Mouse (Mus musculus) embryonic facial prominence, embryonic 14.5 days (tissue): ENCODE results near the gene Cntnap5b. TPM values are rescaled to one million over a fixed set of nuclear protein-coding genes. Genes with fewer than 3 reads are reported as not detected.

ENCODE experiments used
- ATAC-seq: fragments of 200-750 bp; cut with Nextera tagmentation; 2 replicates; pipeline ENCODE4 v1.8.0; 2017; ENCODE audit warnings: low read depth, moderate number of reproducible peaks, moderate TSS enrichment
- DNase-seq: peaks from one replicate; pipeline ENCODE4 v3.0.0-alpha.2; 2015; ENCODE audit warnings: low spot score
- H3K27ac ChIP-seq: fragments of 300-500 bp; sonication (generic); replicated peaks from 2 replicates; pipeline ENCODE4 v1.5.1; 2014; ENCODE audit warnings: low read depth, mild to moderate bottlenecking, low read length, moderate library complexity
- H3K27me3 ChIP-seq: fragments of 300-500 bp; sonication (generic); replicated peaks from 2 replicates; pipeline ENCODE4 v1.6.1; 2014; ENCODE audit warnings: low read length; ENCODE audit not compliant: control insufficient read depth, insufficient read depth
- H3K36me3 ChIP-seq: fragments of 300-500 bp; sonication (generic); 2 replicates; pipeline ENCODE4 v1.6.1; 2014; ENCODE audit warnings: low read length, mixed read lengths; ENCODE audit not compliant: control insufficient read depth, insufficient read depth
- H3K4me1 ChIP-seq: fragments of 300-500 bp; sonication (generic); 2 replicates; pipeline ENCODE4 v1.6.1; 2014; ENCODE audit warnings: antibody characterized with exemption, low read length; ENCODE audit not compliant: control insufficient read depth, insufficient read depth
- H3K4me2 ChIP-seq: fragments of 300-500 bp; sonication (generic); 2 replicates; pipeline ENCODE4 v1.6.1; 2014; ENCODE audit warnings: low read depth, mild to moderate bottlenecking, low read length, moderate library complexity, mixed read lengths
- H3K4me3 ChIP-seq: fragments of 300-500 bp; sonication (generic); 2 replicates; pipeline ENCODE4 v1.5.1; 2014; ENCODE audit warnings: low read depth, mild to moderate bottlenecking, low read length
- H3K9ac ChIP-seq: fragments of 300-500 bp; sonication (generic); 2 replicates; pipeline ENCODE4 v1.6.1; 2014; ENCODE audit warnings: low read depth, mild to moderate bottlenecking, low read length, moderate library complexity, mixed read lengths
- H3K9me3 ChIP-seq: fragments of 300-500 bp; sonication (generic); 2 replicates; pipeline ENCODE4 v1.6.1; 2016; ENCODE audit warnings: low read length; ENCODE audit not compliant: control insufficient read depth
- WGBS: fragments of 180-500 bp; shearing (Covaris S2); extraction: QIAGEN DNeasy Blood & Tissue Kit; methylation state at CpG from one replicate; pipeline ENCODE4 v1.1.7; 2014; 5-methylcytosine and 5-hydroxymethylcytosine counted together
- polyA plus RNA-seq: library from polyadenylated mRNA; unstranded; fragments of >200 nt; fragmentation: Nextera tagmentation; extraction: Ambion mirVana; gene quantifications from 2 replicates; pipeline ENCODE4 v1.2.1, GENCODE M21; 2014

Gene Cntnap5b
- 0.18 and 0.26 TPM in 2 replicates for polyA plus RNA-seq

- Histone ChIP-seq H3K4me2 (peak within 1 kb of the TSS; percentile 40), H3K27ac (no peak within 1 kb of the TSS), H3K27me3 (no peaks in the 10 kb centered on the region), H3K9me3 (no peaks in the 10 kb centered on the region), H3K9ac (no peak within 1 kb of the TSS), H3K4me3 (0 out of 2 replicates have a peak within 1 kb of the TSS, but pooled peaks have one; percentile 11), H3K4me1 (no peaks in the 10 kb centered on the region), H3K36me3 (no peaks in the 10 kb centered on the region)
- WGBS: 27% methylated on average over 7 of the region's 7 CpGs
- DNase-seq: no peak
- no peak for ATAC-seq
Observed at GRCm38 (mm10) chr1:99772614-99773013, at the start of gene Cntnap5b. TSS of gene Cntnap5b (plus strand) at chr1:99772765.

DNA sequence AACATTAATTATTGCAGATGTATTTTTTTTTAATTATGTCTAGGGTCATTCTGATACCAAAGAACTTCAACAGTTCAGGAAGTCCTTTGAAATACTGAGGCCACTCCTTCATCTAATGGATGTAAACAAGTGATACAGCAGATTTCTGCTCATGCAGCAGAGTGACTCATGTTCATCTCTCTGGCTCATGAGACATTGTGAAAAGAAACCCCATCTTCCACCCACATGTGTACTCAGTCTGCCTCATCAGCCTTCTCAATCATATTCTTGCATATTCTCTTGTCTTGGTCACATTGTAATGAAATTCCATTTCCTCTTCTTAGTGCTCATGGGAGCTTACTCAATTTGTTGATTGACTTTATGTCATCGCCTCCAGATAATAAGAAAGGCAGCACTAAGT, 12.6 kb upstream of the Cntnap5b start:
- Histone ChIP-seq H3K4me2 (no peak overlapping the region), H3K9ac (no peak overlapping the region), H3K4me1 (no peaks in the 10 kb centered on the region), H3K27ac (no peak overlapping the region), H3K27me3 (no peaks in the 10 kb centered on the region), H3K36me3 (no peaks in the 10 kb centered on the region), H3K4me3 (no peak overlapping the region), H3K9me3 (no peaks in the 10 kb centered on the region)
- ATAC-seq: no peak
- no peak for DNase-seq
- WGBS: 85% methylated on average over 1 of the region's 1 CpGs

DNA sequence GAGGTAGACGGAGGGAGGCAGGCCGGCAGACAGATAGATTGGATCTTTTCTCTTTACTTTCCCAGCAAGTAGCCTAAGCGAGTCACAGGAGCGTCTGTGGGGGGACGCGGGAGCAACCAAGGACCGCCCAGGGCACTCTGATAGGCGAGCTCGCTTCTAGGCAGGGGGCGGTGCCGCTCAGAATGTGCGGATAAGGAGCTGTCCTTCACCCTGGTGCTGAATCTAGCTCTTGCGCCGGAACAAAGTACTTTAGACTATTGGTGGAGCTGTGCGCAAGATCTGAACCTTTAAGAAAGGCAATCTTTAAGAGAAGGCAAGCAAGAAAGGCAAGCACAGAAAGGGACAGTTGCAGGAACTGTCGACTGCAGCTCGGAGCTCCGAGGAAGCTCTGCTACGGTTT, 382 bp upstream of the Cntnap5b start:
- ATAC-seq: peak; percentile 92

DNA sequence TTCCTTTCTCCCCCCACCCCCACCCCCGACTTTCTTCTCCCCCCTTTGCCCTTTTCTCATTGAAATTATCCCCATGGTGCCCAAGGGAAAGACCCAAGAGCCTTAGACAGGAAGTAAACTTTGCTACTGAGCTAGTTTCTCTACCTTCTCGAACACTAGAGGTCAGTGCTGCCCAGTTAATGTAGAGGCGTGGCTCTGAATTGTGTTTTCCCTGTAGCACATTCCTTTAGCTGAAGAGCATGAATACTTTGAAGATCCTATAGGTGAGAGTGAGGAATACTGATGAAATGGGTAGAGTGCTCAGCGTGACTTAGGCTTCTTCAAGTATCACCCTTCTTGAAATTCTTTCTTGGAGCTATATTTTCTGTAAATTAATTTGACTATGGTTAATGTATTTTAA, 1.6 kb downstream of the Cntnap5b start:
- H3K4me3 ChIP-seq: no peak overlapping the region
- no peak overlapping the region for H3K27ac ChIP-seq
- DNase-seq (peak; percentile 58), ATAC-seq (no peak)
- no peaks in the 10 kb centered on the region for H3K36me3 ChIP-seq
- no peak overlapping the region for H3K9ac ChIP-seq
- 2% methylated on average over 4 of the region's 4 CpGs for WGBS
- H3K4me1 ChIP-seq: no peaks in the 10 kb centered on the region
- H3K9me3 ChIP-seq: no peaks in the 10 kb centered on the region
- no peak overlapping the region for H3K4me2 ChIP-seq
- H3K27me3 ChIP-seq: no peaks in the 10 kb centered on the region

More for the DNA sequence above, 382 bp upstream of the Cntnap5b start:
- WGBS: under 1% methylated on average over 19 of the region's 19 CpGs
- Histone ChIP-seq H3K9me3 (no peaks in the 10 kb centered on the region), H3K27me3 (no peaks in the 10 kb centered on the region), H3K9ac (no peak overlapping the region), H3K4me1 (no peaks in the 10 kb centered on the region), H3K27ac (no peak overlapping the region), H3K4me3 (0 out of 2 replicates have a peak overlapping the region, but pooled peaks have one; percentile 11), H3K4me2 (peak overlapping the region; percentile 40), H3K36me3 (no peaks in the 10 kb centered on the region)
- DNase-seq: peak; percentile 94

DNA sequence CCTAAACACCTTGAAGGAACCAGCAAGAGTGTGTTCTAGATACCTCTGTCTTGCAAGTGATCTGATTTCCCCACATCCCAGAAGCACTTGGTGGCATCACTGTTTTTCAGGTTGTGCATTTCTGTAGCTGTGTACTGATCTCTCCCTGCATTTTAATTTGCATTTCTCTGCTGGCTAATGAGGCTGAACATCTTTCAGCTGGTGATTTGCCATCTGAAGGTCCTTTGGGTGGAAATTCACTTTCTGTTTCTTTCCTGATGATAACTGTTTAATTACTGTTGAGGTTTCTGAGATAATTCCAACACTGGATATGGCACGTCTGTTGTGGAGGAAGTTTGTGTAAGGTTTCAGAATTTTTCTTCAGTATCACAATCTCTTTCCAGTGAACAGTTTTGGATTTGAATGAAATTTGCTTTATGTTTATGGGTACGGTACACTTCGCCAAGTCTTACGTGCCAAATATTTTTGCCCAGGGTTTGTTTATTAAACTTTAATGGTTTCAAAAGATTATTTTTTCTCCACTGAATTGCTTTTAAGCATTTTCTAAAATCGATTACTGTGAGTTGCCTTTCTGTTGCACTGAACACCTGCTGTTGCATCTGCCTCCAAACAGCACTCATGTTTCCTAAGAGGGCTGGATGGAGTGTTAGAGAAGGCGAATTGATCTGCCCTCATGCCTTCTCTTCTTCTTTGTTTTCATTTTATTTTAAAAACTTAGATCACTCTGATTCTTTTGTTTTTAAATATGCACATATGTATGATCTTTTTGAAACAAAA, 41.0 kb downstream of the Cntnap5b start:
- DNase-seq: no peak
- Histone ChIP-seq H3K9me3 (no peaks in the 10 kb centered on the region), H3K4me1 (no peaks in the 10 kb centered on the region), H3K9ac (no peak overlapping the region), H3K27ac (no peak overlapping the region), H3K4me2 (no peak overlapping the region), H3K27me3 (no peaks in the 10 kb centered on the region), H3K36me3 (no peaks in the 10 kb centered on the region), H3K4me3 (no peak overlapping the region)
- ATAC-seq: no peak
- 81% methylated on average over 6 of the region's 6 CpGs for WGBS

- Histone ChIP-seq H3K9ac (no peak overlapping the region), H3K9me3 (no peaks in the 10 kb centered on the region), H3K27ac (no peak overlapping the region), H3K4me1 (no peaks in the 10 kb centered on the region), H3K36me3 (no peaks in the 10 kb centered on the region), H3K27me3 (no peaks in the 10 kb centered on the region), H3K4me3 (no peak overlapping the region), H3K4me2 (no peak overlapping the region)
- ATAC-seq (no peak), DNase-seq (no peak)
- 88% methylated on average over 3 of the region's 3 CpGs for WGBS
Observed at GRCm38 (mm10) chr1:99872344-99872743, 99.8 kb downstream of the Cntnap5b start.

DNA sequence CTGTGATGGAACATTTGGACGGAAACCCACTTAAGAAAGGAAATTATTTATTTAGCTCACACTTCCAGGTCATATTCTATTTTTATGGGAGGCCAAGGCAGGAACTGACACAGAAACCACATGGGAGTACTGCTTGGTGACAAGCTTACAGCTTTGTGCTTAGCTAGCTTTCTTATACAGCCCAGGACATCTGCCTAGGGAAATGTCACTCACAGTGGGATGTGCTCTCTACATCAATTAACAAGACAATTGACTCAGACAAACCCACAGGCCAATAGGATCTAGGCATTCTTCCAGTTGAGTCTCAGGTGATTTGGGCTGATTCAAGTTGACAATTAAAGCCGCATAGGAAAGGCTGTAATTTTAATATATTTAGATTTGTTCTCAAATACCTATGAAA, 135.2 kb downstream of the Cntnap5b start:
- H3K4me2 ChIP-seq: no peak overlapping the region
- H3K36me3 ChIP-seq: no peaks in the 10 kb centered on the region
- no peaks in the 10 kb centered on the region for H3K27me3 ChIP-seq
- 58% methylated on average over 2 of the region's 2 CpGs for WGBS
- no peaks in the 10 kb centered on the region for H3K4me1 ChIP-seq
- ATAC-seq (peak; percentile 84; the same call in 1 of the 2 replicates), DNase-seq (peak; percentile 38)
- no peak overlapping the region for H3K4me3 ChIP-seq
- no peaks in the 10 kb centered on the region for H3K9me3 ChIP-seq
- no peak overlapping the region for H3K9ac ChIP-seq
- H3K27ac ChIP-seq: no peak overlapping the region

DNA sequence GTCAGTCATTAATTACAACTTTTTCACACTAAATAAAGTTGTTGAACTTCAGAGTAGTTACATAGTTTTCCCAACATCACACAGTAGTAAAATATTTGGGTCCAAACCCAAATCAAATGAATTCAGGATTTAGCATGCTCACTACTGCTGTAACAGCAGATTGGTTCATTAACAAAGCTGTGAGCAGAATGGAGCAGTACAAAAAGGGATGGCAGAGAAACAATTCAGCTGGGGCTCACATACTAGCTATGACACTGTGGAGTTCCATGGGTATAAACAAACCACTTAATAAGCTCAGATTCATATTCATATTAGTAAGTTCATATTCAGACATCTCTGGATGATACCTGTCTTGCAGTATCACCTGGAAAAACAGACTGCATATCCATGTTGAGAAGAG, 170.9 kb downstream of the Cntnap5b start:
- H3K4me2 ChIP-seq: no peak overlapping the region
- no peak overlapping the region for H3K4me3 ChIP-seq
- H3K27ac ChIP-seq: no peak overlapping the region
- no peaks in the 10 kb centered on the region for H3K4me1 ChIP-seq
- no peaks in the 10 kb centered on the region for H3K36me3 ChIP-seq
- H3K9me3 ChIP-seq: no peaks in the 10 kb centered on the region
- DNase-seq (no peak), ATAC-seq (no peak)
- H3K27me3 ChIP-seq: no peaks in the 10 kb centered on the region
- no peak overlapping the region for H3K9ac ChIP-seq

DNA sequence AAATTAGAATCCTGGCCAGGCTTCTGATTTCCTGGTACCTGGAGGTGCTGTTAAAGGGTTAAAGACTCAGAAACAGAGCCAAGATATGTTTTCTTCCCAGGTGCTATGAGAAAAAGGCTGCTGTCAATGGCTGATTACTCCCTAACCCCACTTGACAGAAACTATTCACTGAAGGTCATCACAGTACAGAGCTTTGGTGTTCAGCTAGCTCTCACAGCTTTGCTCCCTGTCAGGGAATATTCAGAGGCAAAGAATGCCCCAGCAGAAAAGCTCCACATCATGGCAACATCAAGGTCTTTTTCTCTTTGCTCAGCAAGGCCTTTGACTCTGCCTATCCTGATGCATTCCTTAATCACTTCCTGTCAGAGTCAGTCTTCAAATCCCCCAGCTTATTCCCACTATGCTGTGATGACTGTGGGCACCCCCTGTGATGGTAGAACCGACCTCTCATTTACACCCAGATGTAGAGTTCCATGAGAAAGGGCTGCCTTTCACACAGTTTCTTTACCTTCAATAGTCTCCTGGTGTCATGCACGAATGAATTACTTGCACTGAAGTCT, 186.9 kb downstream of the Cntnap5b start:
- DNase-seq: no peak

More for the DNA sequence above, 186.9 kb downstream of the Cntnap5b start:
- H3K9me3 ChIP-seq: no peaks in the 10 kb centered on the region
- no peaks in the 10 kb centered on the region for H3K27me3 ChIP-seq
- 34% methylated on average over 2 of the region's 2 CpGs for WGBS
- H3K4me3 ChIP-seq: no peak overlapping the region
- H3K4me1 ChIP-seq: no peaks in the 10 kb centered on the region
- no peak for ATAC-seq
- H3K4me2 ChIP-seq: no peak overlapping the region
- no peak overlapping the region for H3K9ac ChIP-seq
- no peaks in the 10 kb centered on the region for H3K36me3 ChIP-seq
- H3K27ac ChIP-seq: no peak overlapping the region
